Mouse (Mus musculus): ENCODE results near the gene Mab21l2.
A peak's percentile ranks its signal among the peaks of the same experiment; 100 is the strongest.

Mab21l2 gene

GRCm38 (mm10) chr3:86548091-86549015 lies at the start of gene Mab21l2:
Gene Mab21l2 (minus strand): TSS chr3:86548629.
- no peak for DNase-seq (ENCODE audit: low spot score in 2 of 2)

DNA sequence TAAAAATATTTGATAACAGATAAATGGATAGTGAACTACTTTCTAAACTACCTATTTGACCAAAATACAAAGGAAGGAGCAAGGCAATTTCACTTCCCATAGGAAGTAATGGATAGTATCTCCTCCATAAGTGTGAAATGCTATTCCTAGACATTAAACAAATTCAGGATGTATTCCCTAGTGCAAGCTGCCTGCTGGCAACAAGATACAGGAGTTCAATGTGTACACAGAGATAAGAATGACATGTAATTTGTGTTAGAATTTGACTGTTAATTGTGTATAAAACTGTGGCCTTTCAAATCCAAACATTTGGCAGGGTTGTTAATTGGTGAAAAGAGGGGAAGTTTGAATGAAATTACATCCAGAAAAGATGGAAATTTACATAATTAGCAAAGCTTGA lies 26.9 kb upstream of the Mab21l2 start:
- no peak for DNase-seq (ENCODE audit: low spot score in 2 of 2)

- no peak for DNase-seq (ENCODE audit: low spot score in 2 of 2)
These were observed 24.3 kb upstream of the Mab21l2 start for GRCm38 (mm10) chr3:86572519-86573244.

DNA sequence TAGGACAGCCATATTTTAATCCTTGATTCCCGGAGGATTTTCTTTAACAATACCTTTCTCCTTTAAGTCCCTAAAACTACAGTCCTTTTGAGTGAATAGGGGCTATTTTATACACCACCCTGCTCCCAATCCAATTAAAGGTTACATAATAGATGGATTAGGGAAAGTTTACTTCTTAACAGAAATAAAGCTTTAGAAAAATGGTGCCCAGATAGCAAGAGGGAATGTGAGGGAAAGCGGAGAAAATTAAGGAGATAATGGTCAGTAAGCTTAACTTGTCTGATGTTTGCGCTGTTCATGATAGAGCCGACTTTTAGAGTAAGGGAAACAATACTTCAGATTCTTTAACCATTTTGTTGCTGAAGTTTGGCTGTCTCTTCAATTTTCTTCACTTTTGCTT lies 23.1 kb upstream of the Mab21l2 start:
- DNase-seq (ENCODE audit: low spot score in 2 of 2): no peak

GRCm38 (mm10) chr3:86567312-86567711 lies 18.9 kb upstream of the Mab21l2 start:
- no peak for DNase-seq (ENCODE audit: low spot score in 2 of 2)

DNA sequence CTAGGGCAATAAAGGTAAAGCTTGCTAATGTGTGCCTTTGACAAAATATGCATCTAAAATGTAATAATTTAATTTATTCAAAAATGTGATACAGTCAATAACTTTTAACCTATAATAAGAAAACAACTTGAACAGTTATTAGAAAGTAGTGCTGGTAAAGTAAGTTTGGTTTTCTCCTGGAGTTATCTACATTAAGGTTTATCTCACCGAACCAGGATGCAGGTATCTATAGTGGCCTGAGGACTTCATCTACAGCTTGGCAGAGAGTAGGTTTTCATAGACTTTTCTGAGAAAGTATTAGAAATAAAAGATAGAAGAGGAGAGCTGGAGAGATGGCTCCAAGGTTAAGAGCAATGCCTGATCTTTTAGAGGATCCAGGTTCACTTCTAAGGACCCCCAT lies 13.0 kb upstream of the Mab21l2 start:
- DNase-seq (ENCODE audit: low spot score in 2 of 2): no peak

DNA sequence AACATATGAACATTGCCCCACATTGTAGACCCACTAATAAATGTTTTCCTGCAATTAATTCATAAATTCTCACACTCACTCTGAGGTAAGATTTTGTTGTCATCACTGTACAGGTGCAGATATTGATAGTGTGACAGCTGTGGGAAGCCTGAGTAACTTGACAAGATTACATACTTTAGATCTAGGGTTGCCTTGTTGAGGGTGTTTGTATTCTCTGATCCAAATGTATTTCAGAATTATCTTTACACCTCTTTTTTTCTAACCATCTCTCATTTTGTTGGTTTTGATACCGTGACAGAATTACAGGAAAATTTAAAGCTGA lies 12.6 kb upstream of the Mab21l2 start:
- no peak for DNase-seq (ENCODE audit: low spot score in 2 of 2)

GRCm38 (mm10) chr3:86560281-86561022 lies 12.0 kb upstream of the Mab21l2 start:
- DNase-seq (ENCODE audit: low spot score in 2 of 2): no peak

DNA sequence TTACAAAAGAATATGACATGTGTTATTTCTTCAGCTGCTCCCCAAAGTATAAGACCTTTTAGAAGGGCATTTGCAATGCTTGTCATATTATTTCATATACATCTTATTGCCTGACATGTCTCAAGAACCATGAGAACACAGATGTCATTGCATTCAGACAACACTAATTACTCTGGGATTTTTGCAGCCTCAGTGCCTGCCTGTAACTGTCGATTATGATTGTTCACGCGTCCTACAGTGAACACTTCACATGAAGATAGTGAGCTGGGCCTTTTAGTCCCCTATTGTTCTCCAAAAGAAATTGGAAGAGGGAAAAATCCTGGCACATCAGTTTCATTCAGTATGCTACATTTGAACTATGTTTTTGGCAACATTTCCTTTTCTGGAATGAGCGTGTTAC lies 11.2 kb upstream of the Mab21l2 start:
- DNase-seq (ENCODE audit: low spot score in 2 of 2): no peak

DNA sequence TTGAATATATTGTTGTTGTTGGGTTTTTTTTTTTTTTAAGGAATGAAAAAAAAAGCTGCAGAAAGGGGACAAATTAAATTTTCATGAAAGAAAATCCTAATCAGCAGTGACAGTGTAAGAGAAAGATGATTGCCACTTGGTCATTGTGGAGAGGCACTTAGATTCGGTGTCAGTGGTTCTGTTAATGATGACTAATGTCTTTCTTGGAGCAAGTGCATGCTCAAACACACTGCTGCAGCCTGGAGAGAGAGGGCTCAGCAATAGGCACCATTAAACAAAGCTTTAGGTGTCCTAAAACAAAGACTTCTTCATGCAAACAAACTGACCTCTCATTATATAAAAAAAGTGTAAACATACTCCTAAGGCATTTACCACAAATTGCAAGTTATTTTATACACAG lies 10.5 kb upstream of the Mab21l2 start:
- DNase-seq (ENCODE audit: low spot score in 2 of 2): no peak

DNA sequence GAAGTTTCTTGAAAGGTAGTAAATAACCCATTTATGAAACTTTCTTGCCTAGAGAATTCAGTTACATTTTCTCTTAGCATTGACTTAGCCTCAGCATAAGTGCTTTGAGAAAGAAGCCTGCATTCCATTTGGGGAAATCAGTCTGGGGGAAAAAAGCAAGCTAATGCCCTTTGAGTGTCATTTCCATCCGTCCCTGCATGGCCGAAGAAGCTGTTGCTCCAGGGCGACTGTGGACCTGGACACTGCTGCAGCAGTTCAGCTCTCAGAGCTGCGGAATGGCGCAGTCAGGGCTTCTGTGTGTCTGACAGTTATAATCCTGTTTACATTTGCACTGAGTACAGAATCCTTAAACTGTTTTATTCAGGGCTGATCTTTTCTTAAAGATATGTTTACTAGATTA lies 3.7 kb upstream of the Mab21l2 start:
- DNase-seq (ENCODE audit: low spot score in 2 of 2): no peak

DNA sequence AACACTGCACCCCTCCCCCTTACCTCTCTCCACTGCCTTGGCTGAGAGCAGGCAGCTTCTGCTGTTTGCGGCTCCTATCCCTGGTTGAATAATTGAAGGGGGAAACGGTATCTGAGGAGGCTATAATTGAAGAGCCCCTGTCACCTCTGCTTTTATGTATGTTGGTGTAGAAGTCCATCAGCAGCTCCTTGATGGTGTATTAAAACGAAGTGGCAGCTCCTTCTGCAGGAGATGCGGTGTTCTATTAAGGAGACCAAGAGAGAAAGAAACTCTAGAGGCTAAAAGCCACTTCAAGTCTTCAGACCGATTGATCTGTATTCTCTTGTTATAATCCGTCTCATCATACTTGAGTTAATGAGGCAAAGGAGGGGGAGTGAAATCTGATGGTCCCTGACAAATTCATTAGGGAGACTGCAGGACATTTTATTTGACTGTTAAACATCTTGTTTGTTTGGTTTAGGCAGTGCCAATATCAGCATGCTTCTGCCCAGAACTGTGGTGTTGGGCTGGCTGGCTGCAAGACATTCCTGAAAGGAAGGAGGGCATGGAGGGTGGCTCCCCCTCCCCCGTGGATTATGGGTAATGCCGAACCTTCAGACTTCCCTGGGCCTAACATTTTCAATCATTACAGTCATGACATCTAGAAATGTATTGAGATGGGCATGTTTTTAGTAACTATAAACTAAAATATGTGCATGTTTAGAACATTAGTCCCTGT lies 2.7 kb upstream of the Mab21l2 start:
- DNase-seq (ENCODE audit: low spot score in 2 of 2): no peak

DNA sequence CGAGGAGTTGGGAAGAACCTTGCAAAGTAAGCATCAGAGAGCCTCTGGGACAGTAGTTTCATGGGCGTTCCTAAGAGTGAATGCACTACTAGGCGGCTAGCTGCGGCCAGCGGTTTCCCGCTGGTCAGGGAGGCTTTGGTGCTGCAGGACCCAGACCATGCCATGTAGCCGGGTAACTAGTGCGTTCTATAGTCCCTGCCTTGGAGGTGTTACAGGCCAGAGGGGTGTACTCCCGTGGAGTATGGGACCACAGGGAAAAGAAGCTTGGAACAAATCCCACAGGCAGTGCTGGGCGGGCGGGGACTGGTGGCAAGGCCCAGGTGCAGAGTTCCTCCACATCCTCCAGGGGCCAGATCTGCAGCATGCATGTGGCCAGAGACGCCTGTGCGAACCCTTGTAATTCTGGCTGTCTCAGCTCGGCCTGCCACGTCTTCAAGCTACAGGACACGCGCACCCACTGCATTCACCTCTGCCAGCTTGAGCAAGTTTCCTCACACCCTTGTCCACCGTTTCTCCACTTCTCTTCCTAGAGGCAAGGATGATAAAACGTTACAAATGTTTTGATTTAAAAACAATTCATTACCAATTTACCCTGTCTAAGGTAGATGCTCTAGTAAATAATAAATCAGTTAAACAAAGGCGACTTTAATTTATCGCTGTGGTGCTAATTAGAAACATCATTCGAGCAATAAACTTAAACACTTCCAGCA lies 2.0 kb upstream of the Mab21l2 start:
- no peak for DNase-seq (ENCODE audit: low spot score in 2 of 2)

DNA sequence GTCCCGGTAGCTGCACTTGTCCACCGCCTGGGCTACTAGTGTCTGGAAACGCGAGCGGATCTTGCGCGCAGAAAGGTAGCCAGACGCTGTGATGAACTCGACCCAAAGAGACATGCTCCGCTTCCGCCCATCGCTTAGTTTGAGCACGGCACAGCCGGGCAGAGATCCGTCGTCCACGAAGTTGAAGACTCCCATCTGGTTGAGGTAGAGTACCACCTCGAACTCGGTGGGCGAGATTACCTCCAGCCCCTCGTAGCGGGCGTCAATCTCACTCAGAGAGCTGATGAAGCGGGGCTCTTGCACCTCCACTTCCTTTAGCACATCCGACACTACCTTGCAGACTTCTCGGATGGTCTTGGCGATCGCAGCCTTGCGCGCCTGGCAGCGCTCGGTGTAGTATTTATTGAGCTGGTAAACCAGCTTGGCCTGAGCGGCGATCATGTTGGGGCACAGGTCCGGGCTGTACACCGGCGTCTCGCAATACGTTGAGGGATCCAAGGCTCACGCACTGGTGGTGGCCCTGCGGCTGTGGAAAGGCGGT lies 1.1 kb downstream of the Mab21l2 start:
- no peak for DNase-seq (ENCODE audit: low spot score in 2 of 2)

- peak; percentile 35 to 41 for DNase-seq (ENCODE audit: low spot score in 2 of 2)
These were observed 1.8 kb downstream of the Mab21l2 start for GRCm38 (mm10) chr3:86546471-86547250.

GRCm38 (mm10) chr3:86545945-86546344 lies 2.5 kb downstream of the Mab21l2 start:
- no peak for DNase-seq (ENCODE audit: low spot score in 2 of 2)

- DNase-seq (ENCODE audit: low spot score in 2 of 2): no peak
These were observed 3.6 kb downstream of the Mab21l2 start for GRCm38 (mm10) chr3:86544785-86545184.

DNA sequence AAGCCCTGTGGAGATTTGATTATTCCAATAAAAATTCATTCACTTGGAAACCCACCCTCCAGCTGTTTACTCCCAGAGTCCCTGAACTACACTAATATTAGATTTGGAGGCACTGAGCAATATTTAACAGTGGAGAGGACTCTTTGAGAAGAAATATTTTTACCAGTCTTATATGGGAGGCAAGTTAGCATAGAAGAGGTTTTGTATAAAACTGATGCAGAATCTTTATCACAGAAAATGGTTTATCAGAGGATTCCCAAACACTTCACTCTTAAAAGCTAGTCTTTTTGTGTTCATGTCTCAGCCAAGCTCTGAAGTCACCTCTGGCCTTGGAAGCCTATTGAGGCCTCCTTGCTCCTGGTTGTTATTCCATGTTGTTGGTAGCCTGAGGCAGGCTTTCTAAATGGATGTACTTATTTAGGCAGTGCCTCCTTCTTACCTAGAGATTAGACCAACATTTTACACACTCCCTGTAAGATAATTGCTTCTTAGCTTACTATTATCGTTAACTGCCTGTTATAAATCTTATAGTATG lies 6.5 kb downstream of the Mab21l2 start:
- no peak for DNase-seq (ENCODE audit: low spot score in 2 of 2)

DNA sequence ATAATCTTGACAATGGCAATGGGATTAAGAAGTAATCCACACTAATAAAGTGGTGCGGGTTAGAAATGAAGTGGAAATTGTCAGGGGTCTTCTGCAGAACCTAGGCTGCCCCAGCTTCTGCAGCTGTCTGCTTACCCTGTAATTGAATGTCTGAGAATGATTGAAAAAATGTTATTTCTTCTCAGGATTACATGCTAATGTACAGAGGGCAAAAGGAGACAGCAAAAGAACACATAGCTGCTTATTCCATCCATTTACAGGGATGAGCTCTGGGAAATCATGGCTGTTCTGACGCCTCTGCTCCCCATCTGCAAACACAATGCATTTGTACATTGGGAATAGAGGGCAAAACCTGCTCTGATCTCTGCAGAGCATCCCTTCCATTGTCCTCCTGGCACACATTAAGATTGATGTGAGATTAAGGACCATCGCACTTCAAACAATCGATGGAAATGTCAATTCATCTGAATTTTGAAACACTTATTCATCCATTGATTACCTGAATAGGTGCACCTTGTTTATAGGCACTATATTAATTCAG lies 7.3 kb downstream of the Mab21l2 start:
- DNase-seq (ENCODE audit: low spot score in 2 of 2): no peak
